Mouse (Mus musculus) fat pad, adult 2 months (tissue): ENCODE results near the gene Fetub.

ENCODE experiments used
- DNase-seq: peaks from one replicate; pipeline ENCODE4 v3.0.0-alpha.2; 2011; ENCODE audit warnings: low read depth, low spot score; ENCODE audit errors: extremely low read depth

The Fetub gene

DNA sequence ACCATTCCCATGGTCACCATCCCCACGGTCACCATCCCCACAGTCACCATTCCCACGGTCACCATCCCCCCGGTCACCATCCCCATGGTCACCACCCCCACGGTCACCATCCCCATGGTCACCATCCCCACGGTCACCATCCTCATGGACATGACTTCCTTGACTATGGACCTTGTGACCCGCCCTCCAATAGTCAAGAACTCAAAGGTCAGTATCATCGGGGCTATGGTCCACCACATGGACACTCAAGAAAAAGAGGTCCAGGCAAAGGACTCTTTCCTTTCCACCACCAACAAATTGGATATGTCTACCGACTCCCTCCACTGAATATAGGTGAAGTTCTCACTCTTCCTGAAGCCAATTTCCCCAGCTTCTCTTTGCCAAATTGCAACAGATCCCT lies 42.9 kb downstream of the Fetub start:
- DNase-seq, result no peak

DNA sequence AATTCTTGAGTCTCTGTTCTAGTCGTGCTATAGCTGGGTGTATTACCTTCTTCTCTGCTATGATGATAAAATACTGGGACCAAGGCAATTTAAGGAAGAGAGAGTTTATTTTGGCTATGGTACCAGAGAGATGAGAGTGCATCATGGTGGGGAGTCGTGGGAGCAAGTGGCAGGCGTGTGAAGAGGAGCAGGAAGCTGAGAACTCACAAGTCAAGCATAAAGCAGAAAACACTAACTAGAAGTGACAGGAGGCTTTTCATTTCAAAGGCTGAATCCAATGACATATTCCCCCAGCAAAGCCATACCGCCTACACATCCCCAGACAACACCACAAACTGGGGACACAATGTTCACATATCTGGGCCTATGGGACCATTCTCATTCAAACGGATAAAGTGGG lies 44.1 kb downstream of the Fetub start:
- no peak for DNase-seq

DNA sequence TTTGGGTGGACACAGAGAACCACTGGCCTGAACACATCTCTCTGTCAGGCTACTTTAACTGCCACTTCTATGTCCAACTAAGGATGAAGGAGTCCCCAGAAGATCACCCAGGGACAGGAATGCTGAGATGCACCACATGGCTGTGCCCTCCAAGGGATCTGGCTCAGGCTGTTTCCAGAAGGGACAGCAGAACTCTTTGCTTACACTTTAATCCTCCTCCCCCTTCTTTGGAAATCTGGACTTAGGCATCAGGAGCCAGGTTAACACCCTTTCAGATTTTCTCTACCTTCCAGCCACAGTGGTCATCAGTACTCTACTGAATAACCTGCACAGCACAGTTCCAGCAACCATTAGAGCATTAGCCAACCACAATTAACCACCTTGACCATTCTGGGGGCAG lies 45.2 kb downstream of the Fetub start:
- DNase-seq, result no peak

DNA sequence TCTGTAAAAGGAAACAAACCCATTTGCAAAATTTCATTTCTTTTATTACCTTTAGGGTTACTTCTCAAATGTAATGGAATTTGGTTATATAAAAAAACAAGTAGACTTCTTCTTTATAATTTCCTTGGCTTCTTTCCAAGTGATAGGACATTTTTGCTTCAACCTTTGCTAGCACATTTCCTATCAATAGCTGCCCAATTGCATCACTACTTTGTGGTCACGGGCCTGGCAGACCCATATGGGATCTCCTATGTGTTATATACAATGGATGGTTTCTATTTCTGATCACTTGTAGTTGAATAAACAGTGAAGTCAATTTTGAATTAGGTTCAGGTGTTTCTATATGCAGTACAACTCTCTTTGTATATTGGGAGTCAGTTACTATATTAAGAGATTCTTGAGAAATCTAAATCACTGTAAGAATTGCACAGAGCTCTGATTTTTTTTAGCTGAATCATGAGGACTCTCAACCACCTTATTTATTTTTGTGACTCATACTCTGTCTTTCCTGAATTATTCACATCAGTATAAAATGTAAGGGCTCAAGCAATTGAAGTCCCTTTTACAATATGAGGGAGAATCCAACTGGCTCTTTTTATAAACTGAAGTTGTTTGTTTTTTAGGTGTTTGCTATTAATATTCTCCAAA lies 49.4 kb downstream of the Fetub start:
- DNase-seq, result no peak
